Mouse (Mus musculus): ENCODE results near the gene Jarid2. TPM values are rescaled to one million over a fixed set of nuclear protein-coding genes. Genes with fewer than 3 reads are reported as not detected.

Jarid2 gene
- polyA plus RNA-seq, 1 experiment from 2014 or later, result 84.6 TPM

GRCm38 (mm10) chr13:44939326-44940035, 210.2 kb downstream of the Jarid2 start:
- Histone ChIP-seq H3K9me3 (replicated peaks) (no peaks in the 10 kb centered on the region), H3K4me1 (0 out of 2 replicates have a peak, but pooled peaks cover 7% of the 10 kb centered on the region), H3K4me3 (no peak overlapping the region), H3K27ac (no peak overlapping the region), H3K9ac (no peak overlapping the region), H3K36me3 (no peaks in the 10 kb centered on the region), H3K4me2 (replicated peaks) (no peak overlapping the region), H3K27me3 (no peaks in the 10 kb centered on the region)
- ATAC-seq (ENCODE audit: low FRiP score), result no peak
- WGBS, result 74% methylated on average over 8 of the region's 8 CpGs

GRCm38 (mm10) chr13:44943618-44944017, 214.3 kb downstream of the Jarid2 start:
- Histone ChIP-seq H3K27me3 (no peaks in the 10 kb centered on the region), H3K4me3 (no peak overlapping the region), H3K9ac (no peak overlapping the region), H3K27ac (no peak overlapping the region), H3K4me2 (replicated peaks) (no peak overlapping the region), H3K36me3 (no peaks in the 10 kb centered on the region), H3K4me1 (peaks cover 26% of the 10 kb centered on the region), H3K9me3 (replicated peaks) (no peaks in the 10 kb centered on the region)
- WGBS, result 91% methylated on average over 2 of the region's 2 CpGs
- no peak for ATAC-seq (ENCODE audit: low FRiP score)

- Histone ChIP-seq H3K9ac (peak overlapping the region; percentile 63), H3K27ac (peak overlapping the region; percentile 80), H3K4me2 (replicated peaks) (peak overlapping the region; percentile 54), H3K4me1 (peaks cover 23% of the 10 kb centered on the region), H3K27me3 (no peaks in the 10 kb centered on the region), H3K9me3 (replicated peaks) (no peaks in the 10 kb centered on the region), H3K4me3 (peak overlapping the region; percentile 40), H3K36me3 (no peaks in the 10 kb centered on the region)
- ATAC-seq (ENCODE audit: low FRiP score), result peak; percentile 67
- 25% methylated on average over 8 of the region's 8 CpGs for WGBS
Observed at GRCm38 (mm10) chr13:44946880-44947635, 217.8 kb downstream of the Jarid2 start.

- H3K27me3 ChIP-seq, result no peaks in the 10 kb centered on the region
- WGBS, result 86% methylated on average over 16 of the region's 16 CpGs
- no peaks in the 10 kb centered on the region for H3K9me3 ChIP-seq (replicated peaks)
- no peak for ATAC-seq (ENCODE audit: low FRiP score)
- H3K4me1 ChIP-seq, result peaks cover 18% of the 10 kb centered on the region
- H3K9ac ChIP-seq, result no peak overlapping the region
- H3K4me3 ChIP-seq, result no peak overlapping the region
- no peak overlapping the region for H3K27ac ChIP-seq
- no peaks in the 10 kb centered on the region for H3K36me3 ChIP-seq
- H3K4me2 ChIP-seq (replicated peaks), result no peak overlapping the region
Observed at GRCm38 (mm10) chr13:44948320-44949250, 219.3 kb downstream of the Jarid2 start.

GRCm38 (mm10) chr13:44952393-44953086, 223.3 kb downstream of the Jarid2 start:
- Histone ChIP-seq H3K27ac (no peak overlapping the region), H3K36me3 (0 out of 2 replicates have a peak, but pooled peaks cover 2% of the 10 kb centered on the region), H3K27me3 (no peaks in the 10 kb centered on the region), H3K9me3 (replicated peaks) (no peaks in the 10 kb centered on the region), H3K4me1 (peaks cover 3% of the 10 kb centered on the region), H3K4me3 (no peak overlapping the region), H3K4me2 (replicated peaks) (no peak overlapping the region), H3K9ac (no peak overlapping the region)
- ATAC-seq (ENCODE audit: low FRiP score), result no peak
- 74% methylated on average over 10 of the region's 10 CpGs for WGBS

- 86% methylated on average over 8 of the region's 8 CpGs for WGBS
- Histone ChIP-seq H3K27ac (no peak overlapping the region), H3K9me3 (replicated peaks) (no peaks in the 10 kb centered on the region), H3K4me1 (no peaks in the 10 kb centered on the region), H3K36me3 (0 out of 2 replicates have a peak, but pooled peaks cover 2% of the 10 kb centered on the region), H3K9ac (no peak overlapping the region), H3K27me3 (no peaks in the 10 kb centered on the region), H3K4me2 (replicated peaks) (no peak overlapping the region), H3K4me3 (no peak overlapping the region)
- ATAC-seq (ENCODE audit: low FRiP score), result no peak
Observed at GRCm38 (mm10) chr13:44953546-44954231, 224.4 kb downstream of the Jarid2 start.

GRCm38 (mm10) chr13:44954232-44954568, 224.9 kb downstream of the Jarid2 start:
- H3K27me3 ChIP-seq, result no peaks in the 10 kb centered on the region
- 90% methylated on average over 1 of the region's 1 CpGs for WGBS
- no peak for ATAC-seq (ENCODE audit: low FRiP score)

GRCm38 (mm10) chr13:44955781-44956180, 226.5 kb downstream of the Jarid2 start:
- no peak for ATAC-seq (ENCODE audit: low FRiP score)
- WGBS, result 87% methylated on average over 6 of the region's 6 CpGs
- Histone ChIP-seq H3K36me3 (0 out of 2 replicates have a peak, but pooled peaks cover 2% of the 10 kb centered on the region), H3K4me2 (replicated peaks) (no peak overlapping the region), H3K4me3 (no peak overlapping the region), H3K9me3 (replicated peaks) (no peaks in the 10 kb centered on the region), H3K9ac (no peak overlapping the region), H3K27me3 (no peaks in the 10 kb centered on the region), H3K4me1 (no peaks in the 10 kb centered on the region), H3K27ac (no peak overlapping the region)

More at GRCm38 (mm10) chr13:44954232-44954568, 224.9 kb downstream of the Jarid2 start:
- Histone ChIP-seq H3K27ac (no peak overlapping the region), H3K9me3 (replicated peaks) (no peaks in the 10 kb centered on the region), H3K4me1 (no peaks in the 10 kb centered on the region), H3K36me3 (0 out of 2 replicates have a peak, but pooled peaks cover 2% of the 10 kb centered on the region), H3K9ac (no peak overlapping the region), H3K4me3 (no peak overlapping the region), H3K4me2 (replicated peaks) (no peak overlapping the region)

- Histone ChIP-seq H3K27me3 (no peaks in the 10 kb centered on the region), H3K9ac (no peak overlapping the region), H3K4me2 (replicated peaks) (no peak overlapping the region), H3K9me3 (replicated peaks) (no peaks in the 10 kb centered on the region), H3K36me3 (0 out of 2 replicates have a peak, but pooled peaks cover 2% of the 10 kb centered on the region), H3K27ac (no peak overlapping the region), H3K4me3 (no peak overlapping the region), H3K4me1 (peaks cover 5% of the 10 kb centered on the region)
- 93% methylated on average over 8 of the region's 8 CpGs for WGBS
- ATAC-seq (ENCODE audit: low FRiP score), result no peak
Observed at GRCm38 (mm10) chr13:44957049-44957448, 227.8 kb downstream of the Jarid2 start.

- Histone ChIP-seq H3K36me3 (0 out of 2 replicates have a peak, but pooled peaks cover 2% of the 10 kb centered on the region), H3K4me3 (no peak overlapping the region), H3K27me3 (no peaks in the 10 kb centered on the region), H3K27ac (0 out of 2 replicates have a peak overlapping the region, but pooled peaks have one; percentile 18), H3K4me2 (replicated peaks) (no peak overlapping the region), H3K4me1 (peaks cover 5% of the 10 kb centered on the region), H3K9ac (no peak overlapping the region), H3K9me3 (replicated peaks) (no peaks in the 10 kb centered on the region)
- 0 out of 2 replicates have a peak, but pooled peaks have one; percentile 61 for ATAC-seq (ENCODE audit: low FRiP score)
- WGBS, result 85% methylated on average over 5 of the region's 5 CpGs
Observed at GRCm38 (mm10) chr13:44960542-44961291, 231.4 kb downstream of the Jarid2 start.

Data from hindbrain, embryonic 12.5 days (tissue).